Mouse (Mus musculus) intestine, embryonic 14.5 days (tissue): ENCODE data around the gene Fbxo17. TPM values are rescaled to one million over a fixed set of nuclear protein-coding genes. Genes with fewer than 3 reads are reported as not detected.

Experiments used
- ATAC-seq: fragments of 200-750 bp; cut with Nextera tagmentation; replicated peaks from 2 replicates; pipeline ENCODE4 v1.8.0; 2017; ENCODE audit warnings: low read depth, moderate number of reproducible peaks, moderate TSS enrichment, moderate library complexity; ENCODE audit not compliant: low FRiP score, low TSS enrichment
- DNase-seq: peaks from one replicate; pipeline ENCODE4 v3.0.0-alpha.2; 2018; ENCODE audit warnings: low spot score
- H3K27ac ChIP-seq: fragments of 300-500 bp; sonication (generic); 2 replicates; pipeline ENCODE4 v1.5.1; 2014; ENCODE audit warnings: low read depth, mild to moderate bottlenecking, control low read depth
- H3K27me3 ChIP-seq: fragments of 300-500 bp; sonication (generic); replicated peaks from 2 replicates; pipeline ENCODE4 v1.6.1; 2014; ENCODE audit warnings: low read length, control low read depth; ENCODE audit not compliant: control insufficient read depth, insufficient read depth
- H3K36me3 ChIP-seq: fragments of 300-500 bp; sonication (generic); 2 replicates; pipeline ENCODE4 v1.6.1; 2014; ENCODE audit warnings: low read length, control low read depth; ENCODE audit not compliant: control insufficient read depth, insufficient read depth
- H3K4me1 ChIP-seq: fragments of 300-500 bp; sonication (generic); replicated peaks from 2 replicates; pipeline ENCODE4 v1.6.1; 2014; ENCODE audit warnings: low read length, control low read depth, mixed read lengths; ENCODE audit not compliant: control insufficient read depth, insufficient read depth
- H3K4me2 ChIP-seq: fragments of 300-500 bp; sonication (generic); 2 replicates; pipeline ENCODE4 v1.6.1; 2014; ENCODE audit warnings: low read length
- H3K4me3 ChIP-seq: fragments of 300-500 bp; sonication (generic); 2 replicates; pipeline ENCODE4 v1.5.1; 2014; ENCODE audit warnings: low read depth, low read length, control low read depth, mixed read lengths
- H3K9ac ChIP-seq: fragments of 300-500 bp; sonication (generic); 2 replicates; pipeline ENCODE4 v1.6.1; 2014; ENCODE audit warnings: mild to moderate bottlenecking, low read length
- H3K9me3 ChIP-seq: fragments of 300-500 bp; sonication (generic); 2 replicates; pipeline ENCODE4 v1.6.1; 2016; ENCODE audit warnings: low read length, control low read depth; ENCODE audit not compliant: control insufficient read depth
- WGBS: fragments of 180-500 bp; shearing (Covaris S2); extraction: QIAGEN DNeasy Blood & Tissue Kit; methylation state at CpG from one replicate; pipeline ENCODE4 v1.1.7; 2014; 5-methylcytosine and 5-hydroxymethylcytosine counted together
- polyA plus RNA-seq: library from polyadenylated mRNA; unstranded; fragments of >200 nt; fragmentation: Nextera tagmentation; extraction: Ambion mirVana; gene quantifications from 2 replicates; pipeline ENCODE4 v1.2.1, GENCODE M21; 2014

Fbxo17 gene
- polyA plus RNA-seq, 1 experiment from 2014 or later = 6.2 TPM

- no peaks in the 10 kb centered on the region for H3K27me3 ChIP-seq
- H3K9ac ChIP-seq = no peak overlapping the region
- no peak overlapping the region for H3K4me3 ChIP-seq
- no peak overlapping the region for H3K4me2 ChIP-seq
- DNase-seq = no peak
- H3K4me1 ChIP-seq = 0 out of 2 replicates have a peak, but pooled peaks cover 5% of the 10 kb centered on the region
- H3K9me3 ChIP-seq = no peaks in the 10 kb centered on the region
- no peak for ATAC-seq
- no peak overlapping the region for H3K27ac ChIP-seq
- H3K36me3 ChIP-seq = no peaks in the 10 kb centered on the region
Measured at GRCm38 (mm10) chr7:28709454-28709853, 7.2 kb upstream of the Fbxo17 start.

DNA sequence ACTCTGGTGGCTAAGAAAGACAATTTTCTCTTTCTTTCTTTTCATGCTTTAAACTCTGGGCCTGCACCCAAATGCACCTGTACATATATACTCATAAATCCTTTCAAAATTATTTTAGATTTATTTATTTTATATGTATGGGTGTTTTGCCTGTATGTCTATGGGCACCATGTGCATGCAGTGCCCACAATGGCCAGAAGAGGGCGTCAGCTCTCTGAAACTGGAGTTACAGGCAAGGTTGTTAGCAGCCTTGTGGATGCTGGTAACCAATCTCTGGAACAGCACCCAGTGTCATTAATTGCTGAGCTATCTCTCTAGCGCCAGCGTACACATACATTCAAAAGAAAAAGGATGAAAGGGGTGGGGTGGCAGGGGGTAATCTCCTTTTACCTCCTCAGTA is 5.6 kb upstream of the Fbxo17 start:
- Histone ChIP-seq H3K4me2 (no peak overlapping the region), H3K4me1 (0 out of 2 replicates have a peak, but pooled peaks cover 5% of the 10 kb centered on the region), H3K36me3 (no peaks in the 10 kb centered on the region), H3K27me3 (no peaks in the 10 kb centered on the region), H3K27ac (no peak overlapping the region), H3K9ac (no peak overlapping the region), H3K4me3 (no peak overlapping the region), H3K9me3 (no peaks in the 10 kb centered on the region)
- no peak for ATAC-seq
- 63% methylated on average over 3 of the region's 3 CpGs for WGBS
- no peak for DNase-seq

DNA sequence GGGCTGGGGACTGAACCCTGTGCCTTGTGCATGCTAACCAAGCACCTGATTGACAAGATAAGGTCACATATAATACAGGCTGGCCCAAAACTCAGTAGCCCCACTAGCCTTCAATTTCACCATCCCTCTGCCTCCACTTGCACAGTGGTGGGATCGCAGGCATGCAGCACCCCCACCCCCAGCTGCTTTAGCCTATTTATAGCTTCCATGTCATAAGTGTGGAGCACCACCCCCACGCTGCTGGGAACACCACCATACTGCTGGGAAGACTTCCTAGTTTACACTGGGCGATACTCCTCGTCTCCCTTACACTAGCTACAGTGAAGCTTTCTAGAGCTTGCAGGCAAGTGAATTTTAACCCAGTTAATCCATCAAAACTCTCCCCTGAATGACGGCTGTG is 1.9 kb upstream of the Fbxo17 start:
- no peaks in the 10 kb centered on the region for H3K9me3 ChIP-seq
- peaks cover 8% of the 10 kb centered on the region; the same call in 1 of the 2 replicates for H3K4me1 ChIP-seq
- no peak overlapping the region for H3K4me3 ChIP-seq
- DNase-seq (no peak), ATAC-seq (no peak)
- no peak overlapping the region for H3K9ac ChIP-seq
- WGBS = 71% methylated on average over 5 of the region's 5 CpGs
- H3K36me3 ChIP-seq = no peaks in the 10 kb centered on the region
- H3K27ac ChIP-seq = no peak overlapping the region
- H3K4me2 ChIP-seq = no peak overlapping the region
- no peaks in the 10 kb centered on the region for H3K27me3 ChIP-seq

DNA sequence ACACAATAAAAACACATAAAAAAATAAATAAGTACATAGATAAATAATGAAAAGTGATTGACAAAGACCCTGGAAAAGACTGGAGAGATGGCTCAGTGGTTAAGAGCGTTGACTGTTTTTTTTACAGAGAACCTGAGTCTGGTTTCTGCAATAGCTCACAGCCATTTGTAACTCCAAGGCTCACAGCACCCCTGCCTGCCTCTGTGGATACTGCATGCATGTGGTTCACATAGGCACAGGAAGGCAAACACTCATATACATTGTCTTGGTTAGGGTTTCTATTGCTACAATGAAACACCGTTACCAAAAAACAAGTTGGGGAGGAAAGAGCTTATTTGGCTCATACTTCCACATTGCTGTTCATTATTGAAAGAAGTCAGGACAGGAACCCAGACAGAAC is 1.0 kb upstream of the Fbxo17 start:
- no peaks in the 10 kb centered on the region for H3K36me3 ChIP-seq
- no peak overlapping the region for H3K4me3 ChIP-seq
- no peak overlapping the region for H3K9ac ChIP-seq
- no peak overlapping the region for H3K4me2 ChIP-seq
- H3K4me1 ChIP-seq = peaks cover 4% of the 10 kb centered on the region; the same call in 1 of the 2 replicates
- no peak for DNase-seq
- no peaks in the 10 kb centered on the region for H3K9me3 ChIP-seq
- 92% methylated on average over 2 of the region's 2 CpGs for WGBS
- no peak for ATAC-seq
- H3K27me3 ChIP-seq = no peaks in the 10 kb centered on the region
- H3K27ac ChIP-seq = no peak overlapping the region

DNA sequence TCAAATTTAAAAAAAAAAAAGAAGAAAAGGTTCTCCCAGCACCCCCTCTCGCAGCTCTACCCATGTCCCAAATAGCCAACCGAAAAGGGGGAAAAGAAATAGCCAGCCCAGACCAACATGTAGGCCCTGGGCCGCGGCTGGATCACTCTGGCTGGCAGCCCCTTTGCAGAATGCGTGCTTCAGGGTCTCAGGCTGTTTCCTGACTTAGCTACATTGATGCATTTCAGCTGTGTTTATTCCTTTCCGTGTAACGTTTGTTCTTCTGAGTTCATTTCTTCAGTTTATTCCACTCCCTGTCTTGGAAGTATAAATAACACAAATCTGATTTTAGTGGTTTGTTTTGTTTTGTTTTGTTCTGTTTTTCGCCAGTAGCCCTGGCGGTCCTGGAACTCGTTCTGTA is 1.1 kb downstream of the Fbxo17 start:
- ATAC-seq (no peak), DNase-seq (no peak)
- Histone ChIP-seq H3K36me3 (no peaks in the 10 kb centered on the region), H3K4me3 (no peak overlapping the region), H3K27me3 (no peaks in the 10 kb centered on the region), H3K4me1 (peaks cover 3% of the 10 kb centered on the region; the same call in 1 of the 2 replicates), H3K4me2 (no peak overlapping the region), H3K9ac (no peak overlapping the region), H3K27ac (no peak overlapping the region), H3K9me3 (no peaks in the 10 kb centered on the region)
- 67% methylated on average over 10 of the region's 10 CpGs for WGBS

GRCm38 (mm10) chr7:28719159-28719558 is 2.6 kb downstream of the Fbxo17 start:
- H3K27me3 ChIP-seq = no peaks in the 10 kb centered on the region
- H3K27ac ChIP-seq = no peak overlapping the region
- 40% methylated on average over 4 of the region's 4 CpGs for WGBS
- DNase-seq = no peak
- no peak overlapping the region for H3K4me3 ChIP-seq
- ATAC-seq = no peak
- H3K9me3 ChIP-seq = 0 out of 2 replicates have a peak, but pooled peaks cover under 1% of the 10 kb centered on the region
- no peak overlapping the region for H3K4me2 ChIP-seq
- H3K4me1 ChIP-seq = peaks cover 3% of the 10 kb centered on the region; the same call in 1 of the 2 replicates
- no peak overlapping the region for H3K9ac ChIP-seq
- no peaks in the 10 kb centered on the region for H3K36me3 ChIP-seq

GRCm38 (mm10) chr7:28719650-28720049 is 3.0 kb downstream of the Fbxo17 start:
- 0 out of 2 replicates have a peak, but pooled peaks cover 2% of the 10 kb centered on the region for H3K9me3 ChIP-seq
- DNase-seq (no peak), ATAC-seq (no peak)
- H3K4me2 ChIP-seq = no peak overlapping the region
- peaks cover 3% of the 10 kb centered on the region; the same call in 1 of the 2 replicates for H3K4me1 ChIP-seq
- no peak overlapping the region for H3K27ac ChIP-seq
- 79% methylated on average over 2 of the region's 2 CpGs for WGBS
- H3K36me3 ChIP-seq = 0 out of 2 replicates have a peak, but pooled peaks cover 2% of the 10 kb centered on the region
- H3K9ac ChIP-seq = no peak overlapping the region
- H3K27me3 ChIP-seq = no peaks in the 10 kb centered on the region
- no peak overlapping the region for H3K4me3 ChIP-seq

- H3K36me3 ChIP-seq = 0 out of 2 replicates have a peak, but pooled peaks cover 4% of the 10 kb centered on the region
- no peaks in the 10 kb centered on the region for H3K27me3 ChIP-seq
- ATAC-seq = no peak
- DNase-seq = no peak
- H3K4me3 ChIP-seq = no peak overlapping the region
- no peak overlapping the region for H3K27ac ChIP-seq
- 0 out of 2 replicates have a peak, but pooled peaks cover 2% of the 10 kb centered on the region for H3K9me3 ChIP-seq
- H3K4me1 ChIP-seq = peaks cover 3% of the 10 kb centered on the region; the same call in 1 of the 2 replicates
- no peak overlapping the region for H3K9ac ChIP-seq
- 74% methylated on average over 3 of the region's 3 CpGs for WGBS
- no peak overlapping the region for H3K4me2 ChIP-seq
Measured at GRCm38 (mm10) chr7:28720753-28721537, 4.3 kb downstream of the Fbxo17 start.
